Mouse (Mus musculus) adrenal gland, adult 8-10 months (tissue): ENCODE results near the gene Wnt9a. TPM values are rescaled to one million over a fixed set of nuclear protein-coding genes. Genes with fewer than 3 reads are reported as not detected.

ENCODE experiments used
- microRNA-seq, 2 experiments: library from miRNA; unstranded; fragments of <30 nt; microRNA quantifications; one replicate each; pipeline ENCODE4 v1.2.0; 2022
- total RNA-seq, 4 experiments: library from RNA; stranded (reverse); gene quantifications; 2 replicates each; pipeline ENCODE4 v1.2.4; 2022

The Wnt9a gene
- total RNA-seq, 4 experiments from 2014 or later: 1.2 to 1.5 (median 1.5) TPM

Small RNA genes within 50 kb of the gene (microRNA-seq; reads per million reads assigned to microRNA genes)
- gene Gm24756: 0 reads per million in 2 experiments

Other genes with a start within 250 kb of the Wnt9a start
- 1 to 10 TPM; 1.5 to 2.2 (median 1.6) TPM for gene Obscn, start 170.5 kb upstream of the Wnt9a start, total RNA-seq
- gene Iba57, start 143.2 kb upstream of the Wnt9a start, total RNA-seq: 10 to 100 TPM; 19.3 to 23.3 (median 21.1) TPM
- 1 to 10 TPM in 2 of 4 experiments, under 1 TPM in 2; 0.66 to 1.4 (median 1.2) TPM for gene Gjc2, start 123.7 kb upstream of the Wnt9a start, total RNA-seq
- gene Guk1, start 114.7 kb upstream of the Wnt9a start, total RNA-seq: 10 to 100 TPM; 67.1 to 80.4 (median 72.1) TPM
- 10 to 100 TPM; 46.0 to 53.6 (median 47.1) TPM for gene Mrpl55, start 104.4 kb upstream of the Wnt9a start, total RNA-seq
- gene 2310033P09Rik, start 98.6 kb upstream of the Wnt9a start, total RNA-seq: 10 to 100 TPM; 25.8 to 31.2 (median 29.6) TPM
- 100 to 1,000 TPM; 408 to 506 (median 446) TPM for gene Arf1, start 78.7 kb upstream of the Wnt9a start, total RNA-seq
- not detected for gene Wnt3a, start 16.2 kb upstream of the Wnt9a start, total RNA-seq
- not detected for gene Prss38, start 68.7 kb downstream of the Wnt9a start, total RNA-seq
- 10 to 100 TPM; 10.4 to 12.1 (median 11.1) TPM for gene Jmjd4, start 143.1 kb downstream of the Wnt9a start, total RNA-seq
- 100 to 1,000 TPM; 106 to 112 (median 108) TPM for gene Snap47, start 144.3 kb downstream of the Wnt9a start, total RNA-seq
- 1 to 10 TPM; 5.1 to 9.7 (median 7.3) TPM for gene Zfp867, start 165.5 kb downstream of the Wnt9a start, total RNA-seq
- 10 to 100 TPM; 15.4 to 23.8 (median 20.3) TPM for gene Zkscan17, start 219.8 kb downstream of the Wnt9a start, total RNA-seq
- gene Nlrp3, start 234.6 kb downstream of the Wnt9a start, total RNA-seq: 1 to 10 TPM; 1.0 to 1.6 (median 1.3) TPM